Mouse (Mus musculus) CH12.LX (cell line): ENCODE data around the gene Pacs2. TPM values are rescaled to one million over a fixed set of nuclear protein-coding genes. Genes with fewer than 3 reads are reported as not detected.

Experiments used
- DNase-seq: peaks from one replicate; pipeline ENCODE4 v3.0.0-alpha.2; 2013; ENCODE audit errors: extremely low read depth
- H3K27ac ChIP-seq: 2 replicates; pipeline ENCODE4 v1.5.1; 2012; ENCODE audit warnings: low read depth, mild to moderate bottlenecking, control low read depth, moderate library complexity; ENCODE audit not compliant: insufficient read depth
- H3K27me3 ChIP-seq: replicated peaks from 2 replicates; pipeline ENCODE3; 2012; ENCODE audit warnings: inconsistent platforms
- H3K36me3 ChIP-seq, 2 experiments: replicated peaks in 1 of 2; 2 replicates each; pipeline versions ENCODE3 to v1.6.1; 2012; ENCODE audit warnings: inconsistent platforms in 1 of 2, low read length in 1 of 2, mild to moderate bottlenecking in 1 of 2, mixed read lengths in 1 of 2, moderate library complexity in 1 of 2; ENCODE audit not compliant: control insufficient read depth in 1 of 2, insufficient read depth in 1 of 2
- H3K4me1 ChIP-seq, 2 experiments: 2 replicates each; pipeline ENCODE4 v1.6.1; 2012; ENCODE audit warnings: inconsistent platforms in 1 of 2, moderate library complexity in 1 of 2; ENCODE audit not compliant: insufficient read depth in 2 of 2, control insufficient read depth in 1 of 2
- H3K4me2 ChIP-seq: 2 replicates; pipeline ENCODE4 v1.6.1; 2012; ENCODE audit warnings: low read depth, mild to moderate bottlenecking, control low read depth; ENCODE audit not compliant: poor library complexity, insufficient read depth, severe bottlenecking
- H3K4me3 ChIP-seq, 3 experiments: fragments of 150-350 bp in 1 of 3; sonication (generic) in 1 of 3; replicated peaks in 1 of 3; 2 replicates each; pipeline versions ENCODE3 to v1.5.1; 2011 to 2012; ENCODE audit warnings: low read depth in 2 of 3, low read length in 2 of 3, mild to moderate bottlenecking in 2 of 3, moderate library complexity in 2 of 3, control low read depth in 1 of 3, improper control_type of control experiment in 1 of 3, inconsistent platforms in 1 of 3, mixed read lengths in 1 of 3; ENCODE audit not compliant: poor library complexity in 1 of 3
- H3K79me2 ChIP-seq: replicated peaks from 2 replicates; pipeline ENCODE4 v1.6.1; 2012; ENCODE audit warnings: mild to moderate bottlenecking, moderate library complexity; ENCODE audit not compliant: control insufficient read depth, poor library complexity, insufficient read depth, severe bottlenecking; ENCODE audit errors: extremely low read depth
- H3K9ac ChIP-seq: 2 replicates; pipeline ENCODE4 v1.6.1; 2012; ENCODE audit warnings: low read depth, mild to moderate bottlenecking, control low read depth, moderate library complexity; ENCODE audit not compliant: insufficient read depth
- H3K9me3 ChIP-seq: replicated peaks from 2 replicates; pipeline ENCODE3; 2012; ENCODE audit warnings: low read length, inconsistent platforms, mixed read lengths
- CHD2 ChIP-seq: IDR thresholded peaks from 2 replicates; pipeline ENCODE4 v1.6.1; 2011; ENCODE audit warnings: low read length, improper control_type of control experiment
- ELF1 ChIP-seq: IDR thresholded peaks from 2 replicates; pipeline ENCODE4 v1.6.1; 2014; ENCODE audit warnings: low read depth, mild to moderate bottlenecking, inconsistent platforms, low read length, improper control_type of control experiment
- GABPA ChIP-seq: IDR thresholded peaks from 2 replicates; pipeline ENCODE4 v1.6.1; 2012; ENCODE audit warnings: low read depth, low read length, improper control_type of control experiment, inconsistent platforms; ENCODE audit not compliant: insufficient replicate concordance
- HCFC1 ChIP-seq: IDR thresholded peaks from 2 replicates; pipeline ENCODE4 v1.6.1; 2012; ENCODE audit warnings: low read depth, mild to moderate bottlenecking, inconsistent platforms, low read length, improper control_type of control experiment
- KAT2A ChIP-seq: IDR thresholded peaks from 2 replicates; pipeline ENCODE4 v1.6.1; 2012; ENCODE audit warnings: low read length, improper control_type of control experiment, inconsistent platforms; ENCODE audit not compliant: insufficient replicate concordance
- MAX ChIP-seq: IDR thresholded peaks from 2 replicates; pipeline ENCODE4 v1.6.1; 2011; ENCODE audit warnings: low read length, improper control_type of control experiment
- MAZ ChIP-seq: IDR thresholded peaks from 2 replicates; pipeline ENCODE4 v1.6.1; 2012; ENCODE audit warnings: low read depth, mild to moderate bottlenecking, inconsistent platforms, low read length, improper control_type of control experiment, moderate library complexity
- MXI1 ChIP-seq: IDR thresholded peaks from 2 replicates; pipeline ENCODE4 v1.6.1; 2011; ENCODE audit warnings: mild to moderate bottlenecking, low read depth, low read length, improper control_type of control experiment
- MYC ChIP-seq: IDR thresholded peaks from 2 replicates; pipeline ENCODE4 v1.6.1; 2011; ENCODE audit warnings: low read depth, mild to moderate bottlenecking, improper control_type of control experiment, low read length
- NELFE ChIP-seq: IDR thresholded peaks from 2 replicates; pipeline ENCODE4 v1.6.1; 2011; ENCODE audit warnings: low read depth, low read length, improper control_type of control experiment
- NRF1 ChIP-seq: IDR thresholded peaks from 2 replicates; pipeline ENCODE4 v1.6.1; 2014; ENCODE audit warnings: low read depth, mild to moderate bottlenecking, inconsistent platforms, low read length, improper control_type of control experiment, moderate library complexity
- PAX5 ChIP-seq: IDR thresholded peaks from 2 replicates; pipeline ENCODE4 v1.6.1; 2012; ENCODE audit warnings: low read length, inconsistent platforms, mixed read lengths
- POLR2A ChIP-seq: IDR thresholded peaks from 2 replicates; pipeline ENCODE4 v1.6.1; 2011; ENCODE audit warnings: low read depth, mild to moderate bottlenecking, improper control_type of control experiment, low read length
- POLR2AphosphoS2 ChIP-seq: IDR thresholded peaks from 2 replicates; pipeline ENCODE4 v1.6.1; 2011; ENCODE audit warnings: low read depth, low read length, improper control_type of control experiment
- SIN3A ChIP-seq: IDR thresholded peaks from 2 replicates; pipeline ENCODE4 v1.6.1; 2012; ENCODE audit warnings: low read length, improper control_type of control experiment, inconsistent platforms
- TCF12 ChIP-seq: IDR thresholded peaks from 2 replicates; pipeline ENCODE4 v1.6.1; 2014; ENCODE audit warnings: low read depth, mild to moderate bottlenecking, inconsistent platforms, low read length, improper control_type of control experiment
- UBTF ChIP-seq: IDR thresholded peaks from 2 replicates; pipeline ENCODE4 v1.6.1; 2012; ENCODE audit warnings: low read depth, mild to moderate bottlenecking, inconsistent platforms, low read length, improper control_type of control experiment, moderate library complexity
- USF2 ChIP-seq: conservative IDR thresholded peaks from 2 replicates; pipeline ENCODE4 v1.6.1; 2011; ENCODE audit warnings: low read depth, low read length, improper control_type of control experiment
- ZKSCAN1 ChIP-seq: IDR thresholded peaks from 2 replicates; pipeline ENCODE4 v1.6.1; 2012; ENCODE audit warnings: low read depth, inconsistent platforms, low read length, improper control_type of control experiment, borderline replicate concordance
- ZMIZ1 ChIP-seq: IDR thresholded peaks from 2 replicates; pipeline ENCODE4 v1.6.1; 2012; ENCODE audit warnings: low read depth, mild to moderate bottlenecking, inconsistent platforms, low read length, improper control_type of control experiment
- ZNF384 ChIP-seq: IDR thresholded peaks from 2 replicates; pipeline ENCODE4 v1.6.1; 2012; ENCODE audit warnings: low read depth, low read length, improper control_type of control experiment, inconsistent platforms
- dilution Hi-C: fragments of 300-500 bp; cut with MboI; formaldehyde crosslinking; loops from 2 replicates; pipeline ENCODE4 v1.14.3; 2020; ENCODE audit warnings: low sequenced_read_pairs; ENCODE audit not compliant: extremely low pct_unique_long_range_greater_than_20kb, extremely low pct_ligation_motif_present
- in situ Hi-C: fragments of 300-500 bp; cut with MboI; formaldehyde crosslinking; loops from 3 replicates; pipeline ENCODE4 v1.14.3; 2019; ENCODE audit warnings: low sequenced_read_pairs, low pct_ligation_motif_present, low pct_unique_long_range_greater_than_20kb, mixed read lengths
- polyA plus RNA-seq: library from polyadenylated mRNA; unstranded; fragments of >175 nt; gene quantifications from 2 replicates; pipeline ENCODE4 v1.2.1, GENCODE M21; 2012; ENCODE audit warnings: low read depth; ENCODE audit not compliant: insufficient read length
- total RNA-seq, 2 experiments: library from RNA; depleted of rRNA; stranded (reverse); fragments of 300-350 nt in 1 of 2; fragments of >200 nt in 1 of 2; gene quantifications; 2 replicates each; pipeline ENCODE4 v1.2.3; 2012 to 2014

The Pacs2 gene
- 6.5 and 7.1 TPM in 2 replicates for total RNA-seq (2012; rRNA removed)
- 2.4 and 3.1 TPM in 2 replicates for total RNA-seq (2014; rRNA removed)
- polyA plus RNA-seq: 7.0 and 8.2 TPM in 2 replicates

- TF ChIP-seq UBTF (no peak), ELF1 (peak; percentile 35; the same call in 1 of the 2 replicates), NRF1 (peak; percentile 48; the same call in 1 of the 2 replicates), NELFE (peak; percentile 89), MAZ (peak; percentile 76), MAX (0 out of 2 replicates have a peak, but pooled peaks have one; percentile 24), ZMIZ1 (0 out of 2 replicates have a peak, but pooled peaks have one; percentile 39), ZKSCAN1 (no peak), KAT2A (0 out of 2 replicates have a peak, but pooled peaks have one; percentile 30), MYC (0 out of 2 replicates have a peak, but pooled peaks have one; percentile 27), POLR2AphosphoS2 (peak; percentile 60; the same call in 1 of the 2 replicates), USF2 (no peak), POLR2A (peak; percentile 90), MXI1 (no peak), SIN3A (0 out of 2 replicates have a peak, but pooled peaks have one; percentile 55), CHD2 (0 out of 2 replicates have a peak, but pooled peaks have one; percentile 26), TCF12 (peak; percentile 54)
- peak; percentile 80 for DNase-seq
- H3K79me2 ChIP-seq: no peaks in the 10 kb centered on the region; the same call in 1 of the 2 replicates
- dilution Hi-C loops (no loop called here), in situ Hi-C loops (no loop called here)
- peak within 1 kb of the TSS; percentile 63 to 93 (median 83) for H3K4me3 ChIP-seq
- peaks cover 15 to 43% of the 10 kb centered on the region in 2 experiments for H3K4me1 ChIP-seq
- peaks cover 0 to 8% of the 10 kb centered on the region in 2 experiments for H3K36me3 ChIP-seq
- H3K9me3 ChIP-seq: peaks cover 2% of the 10 kb centered on the region
- H3K27me3 ChIP-seq: no peaks in the 10 kb centered on the region
- H3K27ac ChIP-seq: no peak within 1 kb of the TSS
- peak within 1 kb of the TSS; percentile 92 for H3K4me2 ChIP-seq
- H3K9ac ChIP-seq: peak within 1 kb of the TSS; percentile 94
These were observed at the start of gene Pacs2 for GRCm38 (mm10) chr12:113013604-113014558. Pacs2 (plus strand) TSS chr12:113014508.

GRCm38 (mm10) chr12:112965783-112966182 lies 48.5 kb upstream of the Pacs2 start:
- Histone ChIP-seq H3K27me3 (no peaks in the 10 kb centered on the region), H3K36me3 (peaks cover 95 to 98% of the 10 kb centered on the region in 2 experiments)
- TF ChIP-seq PAX5: no peak
- no peak for TF ChIP-seq TCF12
- no peak for TF ChIP-seq KAT2A
- no peak for TF ChIP-seq GABPA
- TF ChIP-seq ZNF384: no peak
- TF ChIP-seq CHD2: no peak
- no peak for TF ChIP-seq HCFC1
- TF ChIP-seq, all 38 proteins: peak for 0
- in situ Hi-C loops: no loop called here
- no peak overlapping the region for H3K9ac ChIP-seq
- H3K4me2 ChIP-seq: no peak overlapping the region
- no peaks in the 10 kb centered on the region for H3K79me2 ChIP-seq
- no peak overlapping the region for H3K4me3 ChIP-seq
- dilution Hi-C loops: no loop called here
- no peak overlapping the region for H3K27ac ChIP-seq
- DNase-seq: no peak
- H3K4me1 ChIP-seq: no peaks in the 10 kb centered on the region
- no peaks in the 10 kb centered on the region for H3K9me3 ChIP-seq
